Mouse (Mus musculus): ENCODE measurements around the gene Sco1. TPM values are rescaled to one million over a fixed set of nuclear protein-coding genes. Genes with fewer than 3 reads are reported as not detected.

The Sco1 gene
- total RNA-seq, 2 experiments from 2014 or later: 19.7 to 22.1 TPM

- DNase-seq (ENCODE audit: low spot score in 2 of 2): no peak
Observed at GRCm38 (mm10) chr11:67040483-67040882, 12.0 kb upstream of the Sco1 start.

- DNase-seq (ENCODE audit: low spot score in 2 of 2): no peak
Observed at GRCm38 (mm10) chr11:67043007-67043406, 9.5 kb upstream of the Sco1 start.

GRCm38 (mm10) chr11:67044959-67045358 is 7.5 kb upstream of the Sco1 start:
- no peak for DNase-seq (ENCODE audit: low spot score in 2 of 2)

GRCm38 (mm10) chr11:67047199-67047598 is 5.3 kb upstream of the Sco1 start:
- no peak for DNase-seq (ENCODE audit: low spot score in 2 of 2)

- no peak for DNase-seq (ENCODE audit: low spot score in 2 of 2)
Observed at GRCm38 (mm10) chr11:67048496-67048895, 4.0 kb upstream of the Sco1 start.

GRCm38 (mm10) chr11:67049256-67049655 is 3.2 kb upstream of the Sco1 start:
- DNase-seq (ENCODE audit: low spot score in 2 of 2): no peak

GRCm38 (mm10) chr11:67051676-67052320 is 672 bp upstream of the Sco1 start:
- DNase-seq (ENCODE audit: low spot score in 2 of 2): no peak

GRCm38 (mm10) chr11:67054754-67055365 is 2.4 kb downstream of the Sco1 start:
- DNase-seq (ENCODE audit: low spot score in 2 of 2): no peak

GRCm38 (mm10) chr11:67061311-67061710 is 8.8 kb downstream of the Sco1 start:
- no peak for DNase-seq (ENCODE audit: low spot score in 2 of 2)

- no peak for DNase-seq (ENCODE audit: low spot score in 2 of 2)
Observed at GRCm38 (mm10) chr11:67062726-67063125, 10.3 kb downstream of the Sco1 start.

GRCm38 (mm10) chr11:67067741-67068140 is 15.3 kb downstream of the Sco1 start:
- DNase-seq (ENCODE audit: low spot score in 2 of 2): no peak

- no peak for DNase-seq (ENCODE audit: low spot score in 2 of 2)
Observed at GRCm38 (mm10) chr11:67072615-67073130, 20.2 kb downstream of the Sco1 start.

- no peak for DNase-seq (ENCODE audit: low spot score in 2 of 2)
Observed at GRCm38 (mm10) chr11:67075036-67075435, 22.6 kb downstream of the Sco1 start.

- no peak for DNase-seq (ENCODE audit: low spot score in 2 of 2)
Observed at GRCm38 (mm10) chr11:67076781-67077180, 24.3 kb downstream of the Sco1 start.

GRCm38 (mm10) chr11:67077435-67077834 is 25.0 kb downstream of the Sco1 start:
- DNase-seq (ENCODE audit: low spot score in 2 of 2): no peak

GRCm38 (mm10) chr11:67078000-67078399 is 25.5 kb downstream of the Sco1 start, which contains the start of gene Myh3:
Myh3 (plus strand) TSS chr11:67078300.
- no peak for DNase-seq (ENCODE audit: low spot score in 2 of 2)

GRCm38 (mm10) chr11:67078888-67079287 is 26.4 kb downstream of the Sco1 start:
- DNase-seq (ENCODE audit: low spot score in 2 of 2): no peak

GRCm38 (mm10) chr11:67079740-67080139 is 27.3 kb downstream of the Sco1 start:
- no peak for DNase-seq (ENCODE audit: low spot score in 2 of 2)

GRCm38 (mm10) chr11:67080168-67080567 is 27.7 kb downstream of the Sco1 start:
- peak; percentile 57 to 63 for DNase-seq (ENCODE audit: low spot score in 2 of 2)

GRCm38 (mm10) chr11:67081125-67081649 is 28.7 kb downstream of the Sco1 start:
- DNase-seq (ENCODE audit: low spot score in 2 of 2): no peak

GRCm38 (mm10) chr11:67082188-67082587 is 29.7 kb downstream of the Sco1 start:
- DNase-seq (ENCODE audit: low spot score in 2 of 2): no peak

- no peak for DNase-seq (ENCODE audit: low spot score in 2 of 2)
Observed at GRCm38 (mm10) chr11:67082793-67083192, 30.3 kb downstream of the Sco1 start.

Measured in adrenal gland, adult 18-20 months (tissue).